Mouse (Mus musculus): ENCODE results near the gene Acpp.

Gene Acpp

GRCm38 (mm10) chr9:104251687-104252086 is 85.9 kb downstream of the Acpp start:
- DNase-seq: no peak

GRCm38 (mm10) chr9:104251111-104251510 is 86.4 kb downstream of the Acpp start:
- no peak for DNase-seq

- DNase-seq: no peak
Observed at GRCm38 (mm10) chr9:104247307-104247987, 90.1 kb downstream of the Acpp start.

GRCm38 (mm10) chr9:104243799-104244466 is 93.6 kb downstream of the Acpp start:
- DNase-seq: peak; percentile 40 to 61

- no peak for DNase-seq
Observed at GRCm38 (mm10) chr9:104240146-104240545, 97.4 kb downstream of the Acpp start.

- no peak for DNase-seq
Observed at GRCm38 (mm10) chr9:104239076-104239475, 98.5 kb downstream of the Acpp start.

Data from thymus, postnatal 36 days (tissue).